Mouse (Mus musculus): Measurements from ENCODE around the gene Gm14327. TPM values are rescaled to one million over a fixed set of nuclear protein-coding genes. Genes with fewer than 3 reads are reported as not detected.
"Not testable (repeated sequence)": the region's sequence is repeated elsewhere in the genome, so short reads cannot be mapped to it uniquely, and the experiment has no call there.

Gm14327 gene
- 1.7 TPM for polyA plus RNA-seq (2021)

DNA sequence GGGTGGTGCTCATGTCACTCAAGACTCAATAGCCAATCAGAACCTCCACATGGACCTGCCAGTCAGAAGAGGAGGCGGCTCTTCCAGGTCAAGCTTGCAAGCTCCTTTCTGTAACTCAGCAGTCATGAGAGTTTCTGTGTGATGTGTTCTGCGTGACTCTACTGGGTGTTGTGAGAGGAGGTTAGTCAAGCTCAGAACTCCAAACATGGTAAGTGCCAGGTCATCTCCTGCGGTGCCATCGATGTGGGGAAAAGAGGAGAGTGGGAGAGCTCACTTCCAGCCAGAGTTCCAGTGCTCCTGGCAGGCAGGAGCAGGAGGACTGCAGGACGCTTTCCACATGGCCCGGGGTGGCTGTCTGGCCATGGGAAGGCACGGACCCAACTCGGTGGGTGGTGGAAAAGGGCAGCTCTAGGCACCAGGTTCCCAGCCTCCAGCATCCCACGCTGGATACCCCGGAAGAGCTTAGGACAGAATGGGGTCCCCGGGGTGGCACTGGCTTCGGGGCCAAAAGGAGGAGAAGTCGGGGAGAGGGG, at the start of gene Gm14327:
TSS of gene Gm14327 (plus strand) at position 51 of the 533 bp plus-strand sequence.
- ATAC-seq; in situ Hi-C loops (cut with MboI; ENCODE audit: low pct_unique_long_range_greater_than_20kb); POLR2A ChIA-PET; H3K27me3 ChIP-seq; CTCF ChIA-PET; DNase-seq (ENCODE audit: low read depth, low spot score): not testable (repeated sequence)

DNA sequence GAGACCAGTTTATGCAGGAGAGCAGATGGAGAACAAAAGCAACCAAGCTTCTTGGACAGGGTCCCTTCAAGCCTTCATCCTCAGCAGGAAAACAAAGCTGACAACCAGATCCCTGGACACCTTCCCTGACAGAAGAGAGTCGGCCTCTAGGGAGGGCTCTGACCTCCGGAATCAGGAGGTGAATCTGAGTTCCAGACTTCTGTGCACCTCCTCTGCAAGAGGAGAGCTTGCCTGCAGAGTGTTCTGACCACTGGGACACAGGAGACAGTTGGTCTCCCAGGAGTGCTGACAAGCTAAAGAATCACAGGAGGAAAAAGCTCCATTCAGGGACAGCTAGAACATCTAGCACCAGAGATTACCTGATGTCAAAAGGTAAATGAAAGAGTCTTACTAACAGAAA, 34.6 kb upstream of the Gm14327 start:
- in situ Hi-C loops (cut with MboI; ENCODE audit: low pct_unique_long_range_greater_than_20kb); H3K27me3 ChIP-seq; ATAC-seq; DNase-seq (ENCODE audit: low read depth, low spot score); CTCF ChIA-PET; POLR2A ChIA-PET: not testable (repeated sequence)

DNA sequence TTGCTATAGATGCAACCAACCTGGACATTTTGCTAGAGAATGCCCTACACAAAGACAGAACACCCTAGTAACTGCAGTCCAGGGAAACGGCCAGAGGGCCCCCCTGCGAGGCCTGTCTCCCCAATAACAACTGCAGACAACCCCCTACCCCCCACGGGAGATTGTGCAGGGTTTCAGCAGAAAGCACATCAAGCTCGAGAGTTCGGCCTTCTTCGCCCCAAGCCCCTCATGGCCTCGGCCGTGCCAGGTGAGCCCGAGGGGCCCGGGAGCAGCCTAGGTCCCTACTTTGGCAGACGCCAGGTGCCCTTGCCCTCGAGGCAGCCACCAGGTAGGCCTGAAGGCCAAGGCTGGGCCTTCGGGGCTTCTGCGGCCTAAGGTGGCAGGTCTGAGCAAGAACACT, 9.2 kb upstream of the Gm14327 start:
- ATAC-seq; POLR2A ChIA-PET; H3K27me3 ChIP-seq; CTCF ChIA-PET; in situ Hi-C loops (cut with MboI; ENCODE audit: low pct_unique_long_range_greater_than_20kb); DNase-seq (ENCODE audit: low read depth, low spot score): not testable (repeated sequence)

DNA sequence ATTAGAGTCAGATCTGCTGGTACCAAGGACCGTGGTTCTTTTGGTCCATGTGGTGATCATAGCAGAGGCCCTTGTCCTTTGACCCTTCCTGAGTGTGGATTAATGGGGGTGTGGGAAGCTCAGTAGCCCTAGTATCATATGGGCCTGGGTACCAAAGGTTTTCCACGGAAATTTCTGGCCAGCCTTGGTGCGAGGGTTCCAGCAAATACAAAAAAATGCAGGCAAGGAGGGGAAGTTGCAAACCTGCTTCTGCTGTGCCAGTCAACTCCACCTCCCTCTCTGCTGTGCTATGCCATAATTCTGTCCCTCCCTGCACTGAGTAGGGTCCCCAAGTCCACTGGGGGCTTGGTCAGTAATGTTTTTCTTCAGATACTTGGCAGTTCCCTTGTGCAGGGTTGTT, 1.3 kb downstream of the Gm14327 start:
- CTCF ChIA-PET; DNase-seq (ENCODE audit: low read depth, low spot score); in situ Hi-C loops (cut with MboI; ENCODE audit: low pct_unique_long_range_greater_than_20kb); ATAC-seq; POLR2A ChIA-PET; H3K27me3 ChIP-seq: not testable (repeated sequence)

DNA sequence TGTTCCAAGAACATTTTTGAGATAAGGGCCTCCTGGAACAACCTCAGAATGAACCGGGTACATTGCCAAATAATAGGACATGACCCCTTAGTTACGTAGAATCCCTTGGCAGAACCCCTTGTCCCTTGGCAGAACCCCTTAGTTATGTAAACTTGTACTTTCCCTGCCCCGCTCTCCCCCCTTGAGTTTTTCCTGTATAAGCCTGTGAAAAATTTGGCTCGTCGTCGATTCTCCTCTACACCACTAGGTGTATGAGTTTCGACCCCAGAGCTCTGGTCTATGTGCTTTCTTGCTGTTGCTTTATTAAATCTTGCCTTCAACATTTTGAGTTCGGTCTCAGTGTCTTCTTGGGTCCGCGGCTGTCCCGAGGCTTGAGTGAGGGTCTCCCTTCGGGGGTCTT, 6.4 kb downstream of the Gm14327 start:
- POLR2A ChIA-PET, CTCF ChIA-PET, ATAC-seq: not testable (repeated sequence)

DNA sequence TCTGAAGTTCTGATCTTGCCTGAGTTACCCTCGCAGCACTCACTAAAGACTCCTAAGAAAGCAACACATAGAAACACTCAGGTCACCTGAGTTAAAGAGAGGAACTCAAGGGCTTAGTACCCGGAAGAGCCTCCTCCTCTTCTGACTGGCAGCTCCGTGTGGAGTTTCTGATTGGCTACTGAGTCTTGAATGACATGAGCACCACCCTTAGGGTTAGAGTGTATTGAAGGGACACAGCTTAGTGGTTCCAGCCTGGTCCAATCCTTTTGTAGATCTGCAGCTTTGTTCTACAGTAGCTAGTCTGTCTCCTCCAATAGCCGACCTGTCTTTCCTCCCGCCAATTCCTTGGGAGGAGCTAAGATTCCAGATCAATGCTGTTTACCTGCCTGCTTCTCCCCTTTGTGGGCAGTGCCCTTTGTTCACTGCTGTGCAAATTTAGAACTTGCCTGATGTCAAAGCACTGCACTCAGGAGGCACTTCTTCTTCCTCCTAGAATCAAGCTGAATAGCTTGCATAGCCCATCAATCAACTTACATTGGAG, 28.7 kb downstream of the Gm14327 start, which contains the start of gene Zfp972:
TSS of gene Zfp972 (minus strand) at position 51 of the 541 bp plus-strand sequence.
- in situ Hi-C loops (cut with MboI; ENCODE audit: low pct_unique_long_range_greater_than_20kb); CTCF ChIA-PET; ATAC-seq; H3K27me3 ChIP-seq; DNase-seq (ENCODE audit: low read depth, low spot score); POLR2A ChIA-PET: not testable (repeated sequence)

More for the DNA sequence above, 6.4 kb downstream of the Gm14327 start:
- H3K27me3 ChIP-seq; DNase-seq (ENCODE audit: low read depth, low spot score); in situ Hi-C loops (cut with MboI; ENCODE audit: low pct_unique_long_range_greater_than_20kb): not testable (repeated sequence)

Other genes with a start within 250 kb of the Gm14327 start
- 9.1 TPM for gene Gm14322, start 137.8 kb upstream of the Gm14327 start, polyA plus RNA-seq (2021)
- gene Gm14325, start 56.8 kb upstream of the Gm14327 start, polyA plus RNA-seq (2021), result 38.0 TPM
- gene Zfp972, start 28.5 kb downstream of the Gm14327 start, polyA plus RNA-seq (2021), result 0.14 TPM
- 11.4 TPM for gene Gm14326, start 60.2 kb downstream of the Gm14327 start, polyA plus RNA-seq (2021)
- gene Zfp971, start 126.2 kb downstream of the Gm14327 start, polyA plus RNA-seq (2021), result 9.2 TPM
- gene Zfp931, start 181.4 kb downstream of the Gm14327 start, polyA plus RNA-seq (2021), result 28.5 TPM
- not detected for gene Phactr3, start 221.9 kb downstream of the Gm14327 start, polyA plus RNA-seq (2021)